Mouse (Mus musculus) heart, embryonic 13.5 days (tissue): Measurements from ENCODE around the gene Bpgm. TPM values are rescaled to one million over a fixed set of nuclear protein-coding genes. Genes with fewer than 3 reads are reported as not detected.

Experiments used
- ATAC-seq: fragments of 200-750 bp; cut with Nextera tagmentation; 2 replicates; pipeline ENCODE4 v1.8.0; 2017; ENCODE audit warnings: moderate TSS enrichment; ENCODE audit not compliant: insufficient number of reproducible peaks, low FRiP score, low TSS enrichment; ENCODE audit errors: extremely low read depth
- H3K27ac ChIP-seq: fragments of 300-500 bp; sonication (generic); replicated peaks from 2 replicates; pipeline ENCODE4 v1.5.1; 2015; ENCODE audit warnings: moderate library complexity, mild to moderate bottlenecking, inconsistent platforms
- H3K27me3 ChIP-seq: fragments of 300-500 bp; sonication (generic); replicated peaks from 2 replicates; pipeline ENCODE4 v1.6.1; 2015; ENCODE audit warnings: mild to moderate bottlenecking, inconsistent platforms
- H3K36me3 ChIP-seq: fragments of 300-500 bp; sonication (generic); 2 replicates; pipeline ENCODE4 v1.6.1; 2015; ENCODE audit warnings: mild to moderate bottlenecking, inconsistent platforms
- H3K4me1 ChIP-seq: fragments of 300-500 bp; sonication (generic); 2 replicates; pipeline ENCODE4 v1.6.1; 2015; ENCODE audit warnings: inconsistent platforms
- H3K4me2 ChIP-seq: fragments of 300-500 bp; sonication (generic); 2 replicates; pipeline ENCODE4 v1.6.1; 2015; ENCODE audit warnings: inconsistent platforms, mild to moderate bottlenecking, moderate library complexity
- H3K4me3 ChIP-seq: fragments of 300-500 bp; sonication (generic); 2 replicates; pipeline ENCODE4 v1.5.1; 2015; ENCODE audit warnings: moderate library complexity, mild to moderate bottlenecking, inconsistent platforms
- H3K9ac ChIP-seq: fragments of 300-500 bp; sonication (generic); 2 replicates; pipeline ENCODE4 v1.6.1; 2015; ENCODE audit warnings: inconsistent platforms, mild to moderate bottlenecking, moderate library complexity
- H3K9me3 ChIP-seq: fragments of 300-500 bp; sonication (generic); 2 replicates; pipeline ENCODE4 v1.6.1; 2016; ENCODE audit warnings: inconsistent platforms
- WGBS: fragments of 180-500 bp; shearing (Covaris S2); methylation state at CpG from one replicate; pipeline ENCODE4 v1.1.7; 2015; ENCODE audit warnings: mixed read lengths; 5-methylcytosine and 5-hydroxymethylcytosine counted together
- polyA plus RNA-seq: library from polyadenylated mRNA; unstranded; fragments of >200 nt; fragmentation: Nextera tagmentation; extraction: Ambion mirVana; gene quantifications from 2 replicates; pipeline ENCODE4 v1.2.1, GENCODE M21; 2015

Bpgm gene
- polyA plus RNA-seq, 1 experiment from 2014 or later, result 111 TPM

DNA sequence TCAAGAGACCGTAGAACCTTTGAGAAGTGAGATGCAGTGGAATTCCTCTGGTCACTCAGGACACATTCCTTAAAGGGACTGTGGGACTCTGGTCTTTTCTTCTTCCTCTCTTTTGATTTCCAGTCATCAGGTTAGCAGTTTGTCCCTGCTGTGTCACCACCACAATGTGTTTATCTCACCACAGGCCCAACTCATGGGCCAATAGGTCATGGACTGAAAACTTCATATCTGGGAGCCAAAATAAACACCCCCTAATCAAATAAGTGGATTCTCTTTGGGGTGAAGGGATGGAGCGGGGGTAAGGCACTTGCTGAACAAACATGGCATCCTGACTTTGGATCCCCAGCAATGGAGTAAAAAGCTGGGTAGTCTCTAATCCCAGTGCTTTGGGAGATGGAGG lies 52.1 kb downstream of the Bpgm start:
- no peak for ATAC-seq
- Histone ChIP-seq H3K9me3 (no peaks in the 10 kb centered on the region), H3K27me3 (no peaks in the 10 kb centered on the region), H3K27ac (no peak overlapping the region), H3K4me3 (no peak overlapping the region), H3K4me1 (peaks cover 21% of the 10 kb centered on the region), H3K36me3 (no peaks in the 10 kb centered on the region), H3K9ac (no peak overlapping the region), H3K4me2 (no peak overlapping the region)
- 65% methylated on average over 2 of the region's 2 CpGs for WGBS

DNA sequence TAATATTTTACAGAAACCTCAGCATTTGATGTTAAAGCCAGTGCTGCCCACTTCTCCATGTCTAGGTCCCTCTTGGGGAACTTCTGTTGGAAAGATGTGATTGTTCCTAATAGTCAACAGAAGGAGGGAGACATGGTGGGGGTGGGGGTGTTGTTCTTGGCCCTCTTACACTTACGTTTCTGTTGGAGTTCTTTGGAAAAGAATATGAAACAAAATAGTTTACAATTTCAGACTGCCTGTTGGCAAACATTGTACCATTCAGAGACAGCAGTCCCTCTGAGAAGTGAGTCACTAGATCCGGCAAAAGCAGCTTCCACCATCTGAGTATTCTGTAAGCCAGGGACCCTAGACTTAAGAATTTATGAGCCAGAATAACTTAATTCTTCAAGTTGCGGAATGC lies 54.0 kb downstream of the Bpgm start:
- 78% methylated on average over 3 of the region's 3 CpGs for WGBS

DNA sequence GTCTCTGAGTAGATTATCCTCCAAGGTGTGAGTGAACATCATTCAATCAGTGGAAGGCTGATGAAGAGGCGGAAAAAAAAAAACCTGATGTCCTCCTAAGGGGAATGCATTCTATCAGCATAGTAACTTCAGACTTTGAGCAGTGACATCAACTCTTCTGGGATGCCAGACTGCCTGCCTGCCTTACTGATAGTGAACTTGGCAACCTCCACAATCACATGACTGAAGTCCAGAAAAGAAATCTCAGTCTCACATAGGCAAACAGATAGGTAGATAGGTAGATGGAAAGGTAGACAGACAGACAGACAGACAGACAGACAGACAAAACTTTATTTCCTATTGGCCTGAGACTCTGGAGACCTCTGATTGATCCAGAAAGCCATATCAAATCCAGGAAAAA lies 57.0 kb downstream of the Bpgm start:
- Histone ChIP-seq H3K4me2 (no peak overlapping the region), H3K9ac (no peak overlapping the region), H3K27ac (no peak overlapping the region), H3K36me3 (no peaks in the 10 kb centered on the region), H3K9me3 (no peaks in the 10 kb centered on the region), H3K4me3 (no peak overlapping the region), H3K27me3 (no peaks in the 10 kb centered on the region), H3K4me1 (peaks cover 21% of the 10 kb centered on the region)
- no peak for ATAC-seq
- 65% methylated on average over 1 of the region's 1 CpGs for WGBS

More for the DNA sequence above, 54.0 kb downstream of the Bpgm start:
- no peaks in the 10 kb centered on the region for H3K36me3 ChIP-seq
- H3K9me3 ChIP-seq, result no peaks in the 10 kb centered on the region
- peaks cover 32% of the 10 kb centered on the region for H3K4me1 ChIP-seq
- no peak overlapping the region for H3K27ac ChIP-seq
- no peak overlapping the region for H3K4me2 ChIP-seq
- H3K27me3 ChIP-seq, result no peaks in the 10 kb centered on the region
- no peak overlapping the region for H3K4me3 ChIP-seq
- no peak overlapping the region for H3K9ac ChIP-seq
- ATAC-seq, result no peak

DNA sequence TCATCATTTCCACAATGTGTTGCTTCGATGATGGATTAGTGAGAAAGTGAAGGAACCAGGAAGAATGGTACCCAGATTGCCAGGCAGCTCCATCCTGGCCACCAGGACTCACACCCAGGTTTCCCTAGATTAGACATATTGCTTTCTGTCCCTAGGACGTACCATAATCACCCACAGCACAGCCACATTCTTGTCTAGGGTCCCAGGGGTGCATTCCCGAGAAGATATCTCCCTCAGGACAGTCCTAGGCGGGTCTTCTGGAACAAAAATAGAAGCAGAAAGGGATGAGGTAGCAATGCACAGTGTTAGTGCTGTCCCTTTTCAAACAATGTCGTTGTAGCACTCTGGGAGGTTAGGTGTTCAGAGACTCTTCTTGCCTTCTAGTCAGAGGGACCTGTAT lies 57.9 kb downstream of the Bpgm start:
- ATAC-seq, result no peak
- Histone ChIP-seq H3K4me2 (no peak overlapping the region), H3K4me3 (no peak overlapping the region), H3K36me3 (no peaks in the 10 kb centered on the region), H3K27ac (no peak overlapping the region), H3K4me1 (peaks cover 16% of the 10 kb centered on the region), H3K27me3 (no peaks in the 10 kb centered on the region), H3K9ac (no peak overlapping the region), H3K9me3 (no peaks in the 10 kb centered on the region)
- 30% methylated on average over 5 of the region's 5 CpGs for WGBS

DNA sequence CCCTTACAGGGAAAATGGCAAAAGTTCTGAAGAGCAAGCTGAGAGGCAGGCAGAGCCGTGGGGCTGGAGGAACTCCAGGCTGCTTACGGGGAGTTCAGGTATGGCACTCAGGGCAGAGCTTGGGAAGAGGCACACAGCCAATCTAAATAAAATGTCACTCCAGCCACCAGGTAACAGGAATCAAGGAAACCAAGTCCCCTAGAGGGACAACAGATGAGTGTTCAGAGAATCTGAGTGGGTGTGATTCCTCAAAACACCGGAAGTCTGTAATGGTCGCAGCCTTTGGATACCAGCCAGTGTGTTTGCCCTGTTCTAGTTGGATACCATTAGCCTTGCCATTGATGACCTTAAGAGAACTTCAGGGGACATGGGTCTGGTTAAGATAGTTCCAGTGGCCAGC lies 66.9 kb downstream of the Bpgm start:
- WGBS, result 74% methylated on average over 4 of the region's 4 CpGs
- no peaks in the 10 kb centered on the region for H3K9me3 ChIP-seq
- H3K27ac ChIP-seq, result no peak overlapping the region
- H3K4me3 ChIP-seq, result no peak overlapping the region
- no peaks in the 10 kb centered on the region for H3K36me3 ChIP-seq
- H3K4me1 ChIP-seq, result peaks cover 10% of the 10 kb centered on the region
- no peak overlapping the region for H3K4me2 ChIP-seq
- no peaks in the 10 kb centered on the region for H3K27me3 ChIP-seq
- no peak overlapping the region for H3K9ac ChIP-seq
- no peak for ATAC-seq

DNA sequence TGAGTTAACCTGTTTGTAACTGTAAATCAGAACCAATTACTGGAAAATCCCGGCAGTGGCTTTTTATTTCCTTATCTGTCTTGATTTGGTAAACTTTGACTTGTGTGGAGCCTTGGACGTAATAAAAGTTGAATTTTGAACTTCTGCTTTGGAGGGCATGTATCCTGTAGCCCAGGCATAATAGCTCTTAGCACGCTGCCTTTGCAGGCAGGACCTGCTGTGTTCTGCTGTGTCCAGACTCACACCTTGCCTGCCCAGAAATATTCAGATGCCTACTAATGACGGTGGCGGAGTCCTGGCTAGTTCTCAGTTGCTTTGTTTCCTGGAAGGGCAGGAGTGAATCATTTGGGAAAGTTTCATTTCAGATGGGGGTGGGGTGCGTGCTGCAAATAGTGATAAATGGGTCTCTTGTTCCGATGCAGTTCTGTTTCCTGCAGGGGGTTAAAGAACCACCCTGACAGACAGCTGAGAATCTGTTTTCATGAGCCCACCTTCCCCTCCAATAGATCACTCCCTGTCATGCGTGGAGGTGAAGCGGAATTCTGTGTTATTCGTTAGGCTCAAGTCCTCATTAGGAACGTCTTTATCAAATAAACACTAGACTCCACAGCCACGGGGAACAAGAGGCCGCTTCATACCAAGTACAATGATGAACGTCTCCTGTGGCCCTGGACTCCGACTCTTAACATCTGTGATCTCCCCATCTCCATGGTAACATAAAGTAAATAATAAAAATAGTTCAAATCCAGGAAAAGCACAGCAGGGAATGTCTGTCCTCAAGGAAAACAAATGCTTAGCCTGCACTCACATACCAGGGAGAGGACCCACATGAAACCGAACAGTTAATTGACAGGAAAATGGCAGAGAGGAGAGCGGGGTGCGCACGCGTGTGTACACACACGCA lies 67.5 kb downstream of the Bpgm start:
- Histone ChIP-seq H3K27ac (no peak overlapping the region), H3K4me3 (no peak overlapping the region), H3K4me2 (peak overlapping the region; percentile 12), H3K9ac (no peak overlapping the region), H3K4me1 (peaks cover 13% of the 10 kb centered on the region), H3K36me3 (no peaks in the 10 kb centered on the region), H3K27me3 (no peaks in the 10 kb centered on the region), H3K9me3 (no peaks in the 10 kb centered on the region)
- 64% methylated on average over 21 of the region's 21 CpGs for WGBS
- ATAC-seq, result no peak

DNA sequence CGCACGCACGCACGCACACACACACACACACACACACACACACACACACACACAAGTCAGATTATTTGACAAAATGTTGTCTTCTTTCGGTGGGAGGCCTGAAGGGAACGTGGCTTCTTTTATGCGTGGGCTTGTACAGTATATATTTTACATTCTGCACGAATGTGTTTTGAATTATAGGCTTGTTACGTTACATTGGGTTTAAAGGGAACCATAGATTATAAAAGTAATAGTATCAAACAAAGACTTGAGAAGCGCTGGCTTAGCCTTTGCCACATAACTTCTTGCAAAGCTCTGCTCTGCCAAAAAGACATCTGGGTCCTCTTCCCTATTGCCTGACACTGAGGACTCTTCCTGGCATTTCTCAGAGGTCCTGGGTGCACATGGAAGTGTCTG lies 68.2 kb downstream of the Bpgm start:
- no peak for ATAC-seq
- H3K9ac ChIP-seq, result no peak overlapping the region
- no peaks in the 10 kb centered on the region for H3K27me3 ChIP-seq
- H3K9me3 ChIP-seq, result no peaks in the 10 kb centered on the region
- H3K36me3 ChIP-seq, result no peaks in the 10 kb centered on the region
- 77% methylated on average over 10 of the region's 10 CpGs for WGBS
- no peak overlapping the region for H3K27ac ChIP-seq
- no peak overlapping the region for H3K4me3 ChIP-seq
- no peak overlapping the region for H3K4me2 ChIP-seq
- H3K4me1 ChIP-seq, result peaks cover 16% of the 10 kb centered on the region

DNA sequence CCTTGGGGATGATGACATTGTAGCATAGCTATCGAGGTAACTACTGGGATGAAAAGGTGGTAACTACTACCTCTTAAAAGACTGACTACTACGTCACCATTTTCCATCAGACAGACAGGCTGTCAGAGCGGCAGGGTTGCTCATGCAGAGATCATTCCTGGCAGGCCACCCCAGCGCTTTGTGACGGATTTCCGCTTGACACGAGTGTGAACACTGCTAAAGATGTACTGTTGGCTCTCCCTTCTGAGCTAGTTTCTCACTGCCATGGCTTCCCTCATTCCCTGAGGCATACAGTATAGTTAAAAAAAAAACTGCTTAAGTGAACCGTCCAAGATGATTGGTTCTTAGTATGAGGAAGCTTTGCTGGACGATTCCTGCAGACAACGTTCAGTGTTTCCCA lies 69.3 kb downstream of the Bpgm start:
- Histone ChIP-seq H3K27me3 (no peaks in the 10 kb centered on the region), H3K27ac (no peak overlapping the region), H3K4me3 (no peak overlapping the region), H3K36me3 (no peaks in the 10 kb centered on the region), H3K9ac (no peak overlapping the region), H3K4me2 (no peak overlapping the region), H3K9me3 (no peaks in the 10 kb centered on the region), H3K4me1 (peaks cover 16% of the 10 kb centered on the region)
- WGBS, result 67% methylated on average over 10 of the region's 10 CpGs
- ATAC-seq, result no peak

DNA sequence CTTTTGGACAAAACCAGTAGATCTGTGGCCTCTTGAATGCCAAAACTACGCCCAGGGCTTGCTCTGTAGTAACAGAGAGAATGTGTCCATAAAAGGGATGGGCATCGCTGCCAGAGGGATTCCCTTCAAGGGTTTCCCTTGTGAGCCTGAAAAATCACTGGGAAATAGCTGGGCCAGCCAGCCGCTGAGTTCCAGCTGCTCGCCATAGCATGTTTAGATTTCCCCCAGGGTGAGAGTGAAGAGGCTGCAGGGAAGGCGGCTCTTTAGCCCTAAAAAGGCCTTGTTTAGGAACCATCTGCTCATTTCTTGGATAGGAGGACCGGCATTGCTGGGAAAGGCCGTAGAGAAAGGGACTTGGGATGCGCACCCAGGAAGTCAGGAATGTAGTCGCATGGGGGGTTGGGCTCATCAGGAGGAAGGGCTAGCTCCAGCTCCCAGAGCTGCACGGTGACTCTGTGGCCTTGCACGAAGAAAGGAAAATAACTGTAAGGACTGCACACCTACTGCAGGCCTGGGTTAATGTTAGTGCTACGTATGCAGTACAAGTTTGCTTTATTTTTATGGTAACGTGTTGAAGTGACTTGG lies 72.5 kb downstream of the Bpgm start:
- Histone ChIP-seq H3K4me1 (peaks cover 10% of the 10 kb centered on the region), H3K27me3 (no peaks in the 10 kb centered on the region), H3K36me3 (no peaks in the 10 kb centered on the region), H3K4me3 (no peak overlapping the region), H3K27ac (no peak overlapping the region), H3K9ac (no peak overlapping the region), H3K9me3 (peaks cover 7% of the 10 kb centered on the region), H3K4me2 (no peak overlapping the region)
- no peak for ATAC-seq
- WGBS, result 47% methylated on average over 13 of the region's 13 CpGs

DNA sequence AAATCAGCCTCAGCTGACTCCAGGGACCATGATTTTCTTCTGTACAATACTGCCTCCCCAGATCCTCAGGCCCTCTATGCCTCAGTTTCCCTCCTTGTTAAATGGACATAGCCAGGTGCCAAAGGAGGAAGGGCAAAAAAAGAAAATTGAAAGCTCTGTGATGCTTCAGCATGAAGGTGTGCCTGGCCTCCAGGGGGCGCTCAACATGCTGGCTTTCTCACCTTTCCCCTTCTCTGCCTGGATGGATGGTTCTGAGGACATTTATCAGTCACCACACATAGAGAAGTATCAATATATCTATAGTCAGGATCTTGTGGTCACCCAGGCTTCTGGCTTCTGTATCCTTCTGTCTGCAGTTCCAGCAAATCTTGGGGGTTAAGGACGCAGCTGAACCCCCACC lies 73.0 kb downstream of the Bpgm start:
- ATAC-seq, result no peak
- no peaks in the 10 kb centered on the region for H3K27me3 ChIP-seq
- no peak overlapping the region for H3K4me2 ChIP-seq
- H3K4me1 ChIP-seq, result peaks cover 6% of the 10 kb centered on the region
- no peaks in the 10 kb centered on the region for H3K36me3 ChIP-seq
- no peak overlapping the region for H3K27ac ChIP-seq
- 31% methylated on average over 2 of the region's 2 CpGs for WGBS
- H3K9ac ChIP-seq, result no peak overlapping the region
- H3K9me3 ChIP-seq, result peaks cover 7% of the 10 kb centered on the region
- no peak overlapping the region for H3K4me3 ChIP-seq

DNA sequence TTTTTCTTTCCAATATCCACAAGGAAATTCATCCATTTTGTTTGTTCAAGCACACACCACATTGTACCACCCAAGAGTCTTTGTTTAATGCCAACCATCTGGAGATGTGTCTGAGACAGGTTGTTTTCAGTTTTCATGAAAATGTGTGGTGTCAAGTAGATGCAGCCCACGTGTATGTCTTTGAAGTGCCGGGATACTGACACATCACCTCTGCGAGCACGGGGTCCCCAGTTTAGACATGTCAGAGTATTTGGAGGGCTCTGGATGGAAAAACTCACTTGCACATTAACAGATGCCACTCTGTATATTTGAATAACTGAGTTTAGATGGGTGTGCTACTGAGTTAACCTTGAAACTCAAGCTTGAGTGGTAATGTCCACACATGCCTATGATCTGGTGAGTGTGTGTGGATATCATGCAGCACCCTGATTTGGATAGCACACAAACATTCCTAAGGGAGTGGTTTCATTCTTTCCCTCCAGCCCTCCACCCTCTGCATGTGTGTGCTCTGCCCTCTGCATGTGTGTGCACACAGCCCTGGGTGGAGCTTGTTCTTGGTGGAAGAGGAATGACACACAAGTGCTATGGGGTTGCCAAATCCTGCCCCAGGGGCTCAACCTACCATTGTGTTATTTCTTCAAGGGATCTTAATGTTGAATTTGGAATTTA lies 76.6 kb downstream of the Bpgm start:
- no peaks in the 10 kb centered on the region for H3K27me3 ChIP-seq
- 84% methylated on average over 4 of the region's 4 CpGs for WGBS

More for the DNA sequence above, 76.6 kb downstream of the Bpgm start:
- Histone ChIP-seq H3K36me3 (no peaks in the 10 kb centered on the region), H3K4me3 (no peak overlapping the region), H3K27ac (no peak overlapping the region), H3K4me1 (peaks cover 6% of the 10 kb centered on the region), H3K9ac (no peak overlapping the region), H3K9me3 (peaks cover 7% of the 10 kb centered on the region), H3K4me2 (no peak overlapping the region)
- no peak for ATAC-seq
